Mouse (Mus musculus): ENCODE measurements around the gene Smarcc2. TPM values are rescaled to one million over a fixed set of nuclear protein-coding genes. Genes with fewer than 3 reads are reported as not detected.
A peak's percentile ranks its signal among the peaks of the same experiment; 100 is the strongest.

Gene Smarcc2
- 48.4 TPM for polyA plus RNA-seq (2012; fragmentation: generic; extraction: Trizol)
- long read RNA-seq, experiment 1, full-length matches to known transcripts: 3 of 24 reads
- long read RNA-seq, experiment 1, partial matches to known transcripts: 14 of 24 reads
- long read RNA-seq, experiment 1, other reads (novel, unspliced or antisense): 7 of 24 reads
- long read RNA-seq, experiment 2, full-length matches to known transcripts: 117 of 165 reads
- long read RNA-seq, experiment 2, partial matches to known transcripts: 26 of 165 reads
- long read RNA-seq, experiment 2, other reads (novel, unspliced or antisense): 22 of 165 reads

GRCm38 (mm10) chr10:128458719-128459408 lies at the start of gene Smarcc2:
Smarcc2 (plus strand) TSS chr10:128459248.
- no peaks in the 10 kb centered on the region for H3K27me3 ChIP-seq (ENCODE audit: control insufficient read depth, insufficient read depth, insufficient read length)
- peaks cover 33% of the 10 kb centered on the region for H3K36me3 ChIP-seq (ENCODE audit: control insufficient read depth, insufficient read depth)
- H3K4me3 ChIP-seq (ENCODE audit: insufficient read depth, poor library complexity, severe bottlenecking): peak within 1 kb of the TSS; percentile 91
- H3K79me2 ChIP-seq (ENCODE audit: control insufficient read depth, insufficient read depth): peaks cover 23% of the 10 kb centered on the region
- peak within 1 kb of the TSS; percentile 96 for H3ac ChIP-seq (ENCODE audit: control insufficient read depth, insufficient read length, low read depth)
- H3K79me3 ChIP-seq (ENCODE audit: low read depth): peaks cover 18% of the 10 kb centered on the region
- TF ChIP-seq CTCF (IDR thresholded peaks at IDR 0.05; ENCODE audit: control insufficient read depth, insufficient read depth, insufficient read length) (peak; percentile 93), MAX (IDR thresholded peaks at IDR 0.05) (no peak), CEBPB (IDR thresholded peaks at IDR 0.05; ENCODE audit: low read depth) (no peak), MYOD1 (IDR thresholded peaks at IDR 0.05; ENCODE audit: control insufficient read depth, insufficient read length, low read depth) (no peak)

- Histone ChIP-seq H3K27me3 (ENCODE audit: control insufficient read depth, insufficient read depth, insufficient read length) (no peaks in the 10 kb centered on the region), H3K4me3 (ENCODE audit: insufficient read depth, poor library complexity, severe bottlenecking) (peak overlapping the region; percentile 98), H3K79me2 (ENCODE audit: control insufficient read depth, insufficient read depth) (peaks cover 58% of the 10 kb centered on the region), H3K79me3 (ENCODE audit: low read depth) (peaks cover 33% of the 10 kb centered on the region), H3ac (ENCODE audit: control insufficient read depth, insufficient read length, low read depth) (peak overlapping the region; percentile 79), H3K36me3 (ENCODE audit: control insufficient read depth, insufficient read depth) (peaks cover 41% of the 10 kb centered on the region)
- TF ChIP-seq CEBPB (IDR thresholded peaks at IDR 0.05; ENCODE audit: low read depth) (no peak), CTCF (IDR thresholded peaks at IDR 0.05; ENCODE audit: control insufficient read depth, insufficient read depth, insufficient read length) (peak; percentile 94), MYOG (IDR thresholded peaks at IDR 0.05; ENCODE audit: control insufficient read depth, extremely low read depth, insufficient read length) (no peak), MAX (IDR thresholded peaks at IDR 0.05) (peak; percentile 45)
These were observed 49.1 kb upstream of the Smarcc2 start for GRCm38 (mm10) chr10:128409692-128410559.

DNA sequence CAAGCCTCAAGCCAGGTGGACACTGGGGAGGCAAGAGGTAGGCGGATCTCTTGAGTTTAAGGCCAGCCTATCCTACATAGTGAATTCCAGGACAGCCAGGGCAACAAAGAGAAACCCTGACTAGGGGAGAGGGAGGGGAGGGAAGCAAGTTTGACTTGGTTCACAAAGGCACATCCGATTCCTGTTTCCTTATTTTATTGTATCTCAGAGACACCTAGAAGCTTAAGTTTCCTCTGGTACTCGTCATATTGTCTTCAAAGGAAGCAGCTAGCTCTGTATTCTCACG lies 48.5 kb upstream of the Smarcc2 start:
- H3K79me2 ChIP-seq (ENCODE audit: control insufficient read depth, insufficient read depth): peaks cover 64% of the 10 kb centered on the region
- H3ac ChIP-seq (ENCODE audit: control insufficient read depth, insufficient read length, low read depth): peak overlapping the region; percentile 67
- TF ChIP-seq USF1 (IDR thresholded peaks at IDR 0.05; ENCODE audit: low read depth): no peak
- TF ChIP-seq MAX (IDR thresholded peaks at IDR 0.05): no peak
- no peaks in the 10 kb centered on the region for H3K27me3 ChIP-seq (ENCODE audit: control insufficient read depth, insufficient read depth, insufficient read length)
- H3K79me3 ChIP-seq (ENCODE audit: low read depth): peaks cover 36% of the 10 kb centered on the region
- peaks cover 43% of the 10 kb centered on the region for H3K36me3 ChIP-seq (ENCODE audit: control insufficient read depth, insufficient read depth)
- H3K4me3 ChIP-seq (ENCODE audit: insufficient read depth, poor library complexity, severe bottlenecking): peak overlapping the region; percentile 98

DNA sequence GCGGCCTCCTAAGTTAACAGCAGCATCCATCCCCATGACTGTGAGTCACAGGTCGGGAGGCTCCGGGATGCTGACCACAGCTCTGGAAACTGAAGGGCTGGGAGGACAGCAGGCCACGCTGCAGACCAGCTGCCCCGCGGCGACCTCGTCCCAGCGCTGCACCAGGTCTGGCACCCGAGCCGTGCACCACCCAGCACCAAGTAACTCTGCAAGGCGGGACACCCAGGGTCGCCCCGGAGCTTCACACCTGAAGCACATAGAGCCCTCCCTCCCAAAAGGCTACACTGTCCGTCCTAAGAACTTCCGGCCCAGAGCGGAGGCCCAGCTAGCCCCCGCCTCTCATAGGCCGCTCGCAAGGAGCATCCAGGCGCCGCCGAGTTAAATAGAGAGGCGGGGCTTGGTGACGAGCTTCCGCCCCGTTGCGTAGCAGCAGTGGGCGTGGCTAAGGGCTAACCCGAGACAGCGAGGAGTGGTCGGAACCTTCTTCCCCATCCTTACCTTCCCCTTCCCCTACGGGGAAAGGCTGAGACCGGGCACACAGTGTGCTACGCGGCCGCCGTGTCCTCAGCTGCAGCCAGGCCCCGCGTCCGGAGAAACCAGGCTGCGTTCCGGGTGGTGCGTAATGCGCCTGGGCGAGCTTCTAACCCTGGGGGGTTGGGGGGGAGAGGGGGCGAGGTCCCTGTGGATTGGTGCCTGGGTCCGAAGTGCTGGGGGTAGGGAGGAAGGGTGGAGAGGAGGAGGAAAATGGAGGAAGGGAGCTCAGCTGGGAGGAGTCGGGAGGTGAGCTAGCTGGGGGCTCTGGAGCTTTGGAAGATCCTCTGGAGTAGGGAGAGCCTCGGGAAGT lies 47.6 kb upstream of the Smarcc2 start, which contains the start of the genes Nabp2 and Rnf41:
TSS of gene Nabp2 (minus strand) at position 282 of the 844 bp plus-strand sequence.
TSS of gene Rnf41 (plus strand) at position 447 of the 844 bp plus-strand sequence.
- Histone ChIP-seq H3K36me3 (ENCODE audit: control insufficient read depth, insufficient read depth) (peaks cover 44% of the 10 kb centered on the region), H3K4me3 (ENCODE audit: insufficient read depth, poor library complexity, severe bottlenecking) (peak within 1 kb of the TSS; percentile 98), H3ac (ENCODE audit: control insufficient read depth, insufficient read length, low read depth) (peak within 1 kb of the TSS; percentile 81), H3K27me3 (ENCODE audit: control insufficient read depth, insufficient read depth, insufficient read length) (no peaks in the 10 kb centered on the region), H3K79me2 (ENCODE audit: control insufficient read depth, insufficient read depth) (peaks cover 72% of the 10 kb centered on the region), H3K79me3 (ENCODE audit: low read depth) (peaks cover 41% of the 10 kb centered on the region)
- TF ChIP-seq USF1 (IDR thresholded peaks at IDR 0.05; ENCODE audit: low read depth) (no peak), MYOG (IDR thresholded peaks at IDR 0.05; ENCODE audit: control insufficient read depth, extremely low read depth, insufficient read length) (no peak), MYOD1 (IDR thresholded peaks at IDR 0.05; ENCODE audit: control insufficient read depth, insufficient read length, low read depth) (peak; percentile 40), CEBPB (IDR thresholded peaks at IDR 0.05; ENCODE audit: low read depth) (no peak), CTCF (IDR thresholded peaks at IDR 0.05; ENCODE audit: control insufficient read depth, insufficient read depth, insufficient read length) (no peak), FOSL1 (IDR thresholded peaks at IDR 0.05; ENCODE audit: insufficient read depth, low read length, poor library complexity, severe bottlenecking) (peak; percentile 26), MAX (IDR thresholded peaks at IDR 0.05) (peak; percentile 66)

GRCm38 (mm10) chr10:128412055-128412381 lies 47.0 kb upstream of the Smarcc2 start:
- H3ac ChIP-seq (ENCODE audit: control insufficient read depth, insufficient read length, low read depth): peak overlapping the region; percentile 81
- TF ChIP-seq FOSL1 (IDR thresholded peaks at IDR 0.05; ENCODE audit: insufficient read depth, low read length, poor library complexity, severe bottlenecking): no peak
- no peak for TF ChIP-seq MYOG (IDR thresholded peaks at IDR 0.05; ENCODE audit: control insufficient read depth, extremely low read depth, insufficient read length)
- no peak for TF ChIP-seq CTCF (IDR thresholded peaks at IDR 0.05; ENCODE audit: control insufficient read depth, insufficient read depth, insufficient read length)
- no peak for TF ChIP-seq CEBPB (IDR thresholded peaks at IDR 0.05; ENCODE audit: low read depth)
- TF ChIP-seq MAX (IDR thresholded peaks at IDR 0.05): no peak
- TF ChIP-seq USF1 (IDR thresholded peaks at IDR 0.05; ENCODE audit: low read depth): no peak
- no peak for TF ChIP-seq MYOD1 (IDR thresholded peaks at IDR 0.05; ENCODE audit: control insufficient read depth, insufficient read length, low read depth)
- H3K27me3 ChIP-seq (ENCODE audit: control insufficient read depth, insufficient read depth, insufficient read length): no peaks in the 10 kb centered on the region
- H3K36me3 ChIP-seq (ENCODE audit: control insufficient read depth, insufficient read depth): peaks cover 44% of the 10 kb centered on the region
- H3K79me3 ChIP-seq (ENCODE audit: low read depth): peaks cover 46% of the 10 kb centered on the region
- peaks cover 74% of the 10 kb centered on the region for H3K79me2 ChIP-seq (ENCODE audit: control insufficient read depth, insufficient read depth)
- H3K4me3 ChIP-seq (ENCODE audit: insufficient read depth, poor library complexity, severe bottlenecking): peak overlapping the region; percentile 98

Measured in C2C12 (cell line).